Mouse (Mus musculus): ENCODE results near the gene Neurod6. TPM values are rescaled to one million over a fixed set of nuclear protein-coding genes. Genes with fewer than 3 reads are reported as not detected.

The Neurod6 gene
- total and polyA plus RNA-seq, 3 experiments: not detected

- H3K27ac ChIP-seq (ENCODE audit: insufficient read depth, low read depth): no peak overlapping the region
- H3K27me3 ChIP-seq (replicated peaks): no peaks in the 10 kb centered on the region
- in situ Hi-C loops (cut with MboI; ENCODE audit: low pct_ligation_motif_present, low pct_unique_long_range_greater_than_20kb, low sequenced_read_pairs) (no loop called here), dilution Hi-C loops (cut with MboI; ENCODE audit: extremely low pct_ligation_motif_present, extremely low pct_unique_long_range_greater_than_20kb, low sequenced_read_pairs) (no loop called here)
- no peak overlapping the region for H3K4me2 ChIP-seq (ENCODE audit: insufficient read depth, low read depth, poor library complexity, severe bottlenecking)
- TF ChIP-seq MXI1 (IDR thresholded peaks at IDR 0.05; ENCODE audit: low read depth, low read length): no peak
- TF ChIP-seq NRF1 (IDR thresholded peaks at IDR 0.05; ENCODE audit: low read depth, low read length): no peak
- TF ChIP-seq MEF2A (IDR thresholded peaks at IDR 0.05; ENCODE audit: borderline replicate concordance, low read depth, low read length): no peak
- H3K9me3 ChIP-seq (replicated peaks; ENCODE audit: low read length): no peaks in the 10 kb centered on the region
- H3K36me3 ChIP-seq (replicated peaks in 1 of 2; ENCODE audit: control insufficient read depth in 1 of 2, insufficient read depth in 1 of 2, low read length in 1 of 2): no peaks in the 10 kb centered on the region
- no peak for DNase-seq (ENCODE audit: extremely low read depth)
- H3K9ac ChIP-seq (ENCODE audit: insufficient read depth, low read depth): no peak overlapping the region
- no peak overlapping the region for H3K4me3 ChIP-seq (replicated peaks in 1 of 3; ENCODE audit: low read depth in 2 of 3, low read length in 2 of 3, poor library complexity in 1 of 3)
- H3K4me1 ChIP-seq (ENCODE audit: control insufficient read depth in 1 of 2, insufficient read depth in 2 of 2): no peaks in the 10 kb centered on the region
- no peaks in the 10 kb centered on the region for H3K79me2 ChIP-seq (replicated peaks; ENCODE audit: control insufficient read depth, extremely low read depth, insufficient read depth, poor library complexity, severe bottlenecking)
These were observed 13.3 kb downstream of the Neurod6 start for GRCm38 (mm10) chr6:55667801-55668200.

GRCm38 (mm10) chr6:55661126-55661915, 19.7 kb downstream of the Neurod6 start:
- DNase-seq (ENCODE audit: extremely low read depth): no peak
- no peak overlapping the region for H3K27ac ChIP-seq (ENCODE audit: insufficient read depth, low read depth)
- no peaks in the 10 kb centered on the region for H3K36me3 ChIP-seq (replicated peaks in 1 of 2; ENCODE audit: control insufficient read depth in 1 of 2, insufficient read depth in 1 of 2, low read length in 1 of 2)
- no peaks in the 10 kb centered on the region for H3K4me1 ChIP-seq (ENCODE audit: control insufficient read depth in 1 of 2, insufficient read depth in 2 of 2)
- no peak overlapping the region for H3K9ac ChIP-seq (ENCODE audit: insufficient read depth, low read depth)
- dilution Hi-C loops (cut with MboI; ENCODE audit: extremely low pct_ligation_motif_present, extremely low pct_unique_long_range_greater_than_20kb, low sequenced_read_pairs): no loop called here
- no peaks in the 10 kb centered on the region for H3K27me3 ChIP-seq (replicated peaks)
- H3K4me3 ChIP-seq (replicated peaks in 1 of 3; ENCODE audit: low read depth in 2 of 3, low read length in 2 of 3, poor library complexity in 1 of 3): no peak overlapping the region
- H3K79me2 ChIP-seq (replicated peaks; ENCODE audit: control insufficient read depth, extremely low read depth, insufficient read depth, poor library complexity, severe bottlenecking): no peaks in the 10 kb centered on the region
- in situ Hi-C loops (cut with MboI; ENCODE audit: low pct_ligation_motif_present, low pct_unique_long_range_greater_than_20kb, low sequenced_read_pairs): no loop called here
- no peak for TF ChIP-seq JUND (conservative IDR thresholded peaks at IDR 0.05; ENCODE audit: low read depth, low read length)
- TF ChIP-seq MAFK (IDR thresholded peaks at IDR 0.05; ENCODE audit: insufficient replicate concordance, low read length): no peak
- TF ChIP-seq GABPA (IDR thresholded peaks at IDR 0.05; ENCODE audit: insufficient replicate concordance, low read depth, low read length): no peak
- no peak for TF ChIP-seq POLR2AphosphoS2 (IDR thresholded peaks at IDR 0.05; ENCODE audit: low read depth, low read length)
- no peak for TF ChIP-seq RAD21 (IDR thresholded peaks at IDR 0.05; ENCODE audit: low read depth, low read length)
- no peak for TF ChIP-seq KAT2A (IDR thresholded peaks at IDR 0.05; ENCODE audit: insufficient replicate concordance, low read length)
- no peak for TF ChIP-seq PAX5 (IDR thresholded peaks at IDR 0.05; ENCODE audit: low read length)
- TF ChIP-seq NRF1 (IDR thresholded peaks at IDR 0.05; ENCODE audit: low read depth, low read length): no peak
- no peak for TF ChIP-seq MEF2A (IDR thresholded peaks at IDR 0.05; ENCODE audit: borderline replicate concordance, low read depth, low read length)
- TF ChIP-seq ZMIZ1 (IDR thresholded peaks at IDR 0.05; ENCODE audit: low read depth, low read length): no peak
- TF ChIP-seq EP300 (IDR thresholded peaks at IDR 0.05; ENCODE audit: low read length): no peak
- no peak for TF ChIP-seq RCOR1 (conservative IDR thresholded peaks at IDR 0.05; ENCODE audit: low read depth, low read length)
- no peak for TF ChIP-seq USF1 (IDR thresholded peaks at IDR 0.05; ENCODE audit: low read depth, low read length)
- no peak overlapping the region for H3K4me2 ChIP-seq (ENCODE audit: insufficient read depth, low read depth, poor library complexity, severe bottlenecking)
- H3K9me3 ChIP-seq (replicated peaks; ENCODE audit: low read length): no peaks in the 10 kb centered on the region
